Mouse (Mus musculus) brain, embryonic 18.5 days (tissue): ENCODE measurements at regions not wholly inside any gene's neighbourhood (a gene's known extent, or its start where the extent isn't known, plus 50 kb on each side); places are given as distances from the start of the nearest gene placed in this dataset.
"Not testable (repeated sequence)": the region's sequence is repeated elsewhere in the genome, so short reads cannot be mapped to it uniquely, and the experiment has no call there.

Experiments used
- DNase-seq: peaks from one replicate; pipeline ENCODE4 v3.0.0-alpha.2; 2012; ENCODE audit warnings: low read depth, low spot score

- no peak for DNase-seq
Observed at GRCm38 (mm10) chr10:33027055-33027454, 53.3 kb upstream of the Trdn start.

GRCm38 (mm10) chr10:33022254-33022653 is 58.1 kb upstream of the Trdn start:
- no peak for DNase-seq

- no peak for DNase-seq
Observed at GRCm38 (mm10) chr10:32984727-32985587, 94.7 kb upstream of the Nkain2 start.

- not testable (repeated sequence) for DNase-seq
Observed at GRCm38 (mm10) chr10:32958286-32959043, 68.2 kb upstream of the Nkain2 start.

GRCm38 (mm10) chr10:32957476-32957875 is 67.2 kb upstream of the Nkain2 start:
- DNase-seq, result not testable (repeated sequence)

GRCm38 (mm10) chr10:32953771-32954170 is 63.5 kb upstream of the Nkain2 start:
- not testable (repeated sequence) for DNase-seq

- DNase-seq, result peak; percentile 46
Observed at GRCm38 (mm10) chr10:32952494-32952893, 62.2 kb upstream of the Nkain2 start.

- DNase-seq, result no peak
Observed at GRCm38 (mm10) chr10:32943026-32943425, 52.8 kb upstream of the Nkain2 start.
